Mouse (Mus musculus) stomach, postnatal 0 days (tissue): ENCODE measurements around the gene Vcam1.

ENCODE experiments used
- CTCF ChIP-seq: IDR thresholded peaks from 2 replicates; pipeline ENCODE4 v1.5.1; 2016; ENCODE audit warnings: antibody characterized with exemption, low read depth, mild to moderate bottlenecking, moderate library complexity
- EP300 ChIP-seq: optimal IDR thresholded peaks from 2 replicates; pipeline ENCODE3; 2016; ENCODE audit warnings: antibody characterized with exemption

- TF ChIP-seq CTCF (no peak), EP300 (no peak)
Measured at GRCm38 (mm10) chr3:116127836-116128235, 1.7 kb downstream of the Vcam1 start.
